Mouse (Mus musculus): ENCODE measurements around the gene Etv6. TPM values are rescaled to one million over a fixed set of nuclear protein-coding genes. Genes with fewer than 3 reads are reported as not detected.

The Etv6 gene
- polyA plus RNA-seq, 1 experiment from 2014 or later = 23.5 TPM

DNA sequence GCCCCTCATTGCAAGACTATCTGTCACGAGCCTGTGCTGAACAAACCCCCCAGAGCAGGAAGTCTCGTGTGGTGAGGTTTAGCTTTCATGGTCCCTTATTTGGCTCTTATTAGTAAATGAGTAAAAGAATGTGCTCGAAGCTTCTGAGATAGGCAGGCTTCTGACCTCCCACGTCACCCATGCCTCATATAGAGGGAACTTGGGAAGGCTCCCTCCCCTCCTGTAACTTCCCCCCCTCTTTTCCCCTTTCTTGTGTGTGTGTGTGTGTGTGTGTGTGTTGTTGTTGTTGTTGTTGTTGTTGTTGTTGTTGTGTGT, 54.8 kb downstream of the Etv6 start:
- peak; percentile 75 for DNase-seq (ENCODE audit: low read depth, low spot score)

DNA sequence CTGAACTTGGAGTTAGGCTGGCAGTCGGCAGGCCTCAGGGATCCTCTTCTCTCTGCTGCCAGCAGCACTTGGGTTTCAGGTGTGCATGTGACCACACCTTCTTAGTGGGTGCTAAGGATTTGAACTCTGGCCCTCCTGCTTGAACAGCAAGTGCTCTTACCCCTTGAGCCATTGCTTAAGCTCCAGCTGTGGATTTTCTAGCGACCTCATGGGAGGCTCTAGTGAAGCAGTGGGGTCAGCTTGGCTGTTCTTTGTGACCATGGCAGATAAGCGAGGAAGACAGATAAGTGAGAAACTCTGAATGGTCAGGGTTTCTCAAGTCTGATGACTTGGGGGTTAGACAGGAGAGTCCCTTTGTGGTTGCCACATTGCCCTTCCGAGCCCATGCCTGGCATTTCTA, 55.4 kb downstream of the Etv6 start:
- in situ Hi-C loops (cut with MboI; ENCODE audit: low pct_unique_long_range_greater_than_20kb) = no loop called here
- H3K27me3 ChIP-seq = no peaks in the 10 kb centered on the region
- DNase-seq (ENCODE audit: low read depth, low spot score) = no peak
- CTCF ChIA-PET = no interaction called here
- TF ChIP-seq CTCF (IDR thresholded peaks at IDR 0.05) = no peak
- ATAC-seq = no peak
- POLR2A ChIA-PET = no interaction called here

More for the DNA sequence above, 54.8 kb downstream of the Etv6 start:
- TF ChIP-seq CTCF (IDR thresholded peaks at IDR 0.05) = no peak
- ChIA-PET POLR2A (no interaction called here), CTCF (no interaction called here)
- ATAC-seq = peak; percentile 88
- no peaks in the 10 kb centered on the region for H3K27me3 ChIP-seq
- in situ Hi-C loops (cut with MboI; ENCODE audit: low pct_unique_long_range_greater_than_20kb) = no loop called here

DNA sequence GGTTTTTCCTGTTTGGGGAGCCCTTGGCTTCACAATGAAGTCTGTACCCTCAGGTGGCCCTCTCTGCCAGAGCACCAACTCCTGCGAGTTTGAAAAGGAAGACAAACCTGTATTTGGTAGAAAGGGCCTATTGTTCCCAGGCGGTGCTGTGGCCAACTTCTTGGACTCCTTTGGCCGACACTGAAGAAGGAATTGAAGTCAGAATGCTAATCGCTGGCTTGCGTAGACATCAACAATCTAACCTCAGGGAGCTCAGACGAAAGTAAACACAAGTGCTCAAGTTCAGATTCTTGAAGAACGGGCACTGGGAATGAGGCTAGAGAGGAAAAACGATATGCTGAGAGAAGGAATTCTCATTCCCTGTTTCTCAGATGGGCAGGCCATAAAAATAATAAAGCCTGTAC, 55.9 kb downstream of the Etv6 start:
- no peak for DNase-seq (ENCODE audit: low read depth, low spot score)
- ATAC-seq = no peak
- no peaks in the 10 kb centered on the region for H3K27me3 ChIP-seq
- POLR2A ChIA-PET = no interaction called here
- TF ChIP-seq CTCF (IDR thresholded peaks at IDR 0.05) = no peak
- in situ Hi-C loops (cut with MboI; ENCODE audit: low pct_unique_long_range_greater_than_20kb) = no loop called here
- CTCF ChIA-PET = no interaction called here

DNA sequence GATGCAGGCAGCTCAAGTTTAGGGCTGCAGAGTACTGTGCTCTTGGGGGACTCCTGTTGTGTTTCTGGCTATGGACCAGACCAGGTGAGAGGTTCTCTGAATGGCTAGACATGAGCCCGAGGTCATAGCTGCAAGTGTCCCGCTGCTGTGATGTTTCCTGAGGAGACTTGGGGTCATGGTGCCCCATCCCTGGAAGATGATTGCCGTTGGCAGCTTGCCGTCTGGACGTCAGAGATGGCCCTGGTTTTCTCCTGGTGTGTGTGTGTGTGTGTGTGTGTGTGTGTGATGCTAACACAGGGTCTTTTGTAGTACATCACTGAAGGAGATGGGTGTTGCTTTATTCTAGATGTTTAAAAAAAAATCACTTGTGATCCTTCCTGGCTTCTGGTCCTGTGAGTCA, 58.6 kb downstream of the Etv6 start:
- CTCF ChIA-PET = no interaction called here

DNA sequence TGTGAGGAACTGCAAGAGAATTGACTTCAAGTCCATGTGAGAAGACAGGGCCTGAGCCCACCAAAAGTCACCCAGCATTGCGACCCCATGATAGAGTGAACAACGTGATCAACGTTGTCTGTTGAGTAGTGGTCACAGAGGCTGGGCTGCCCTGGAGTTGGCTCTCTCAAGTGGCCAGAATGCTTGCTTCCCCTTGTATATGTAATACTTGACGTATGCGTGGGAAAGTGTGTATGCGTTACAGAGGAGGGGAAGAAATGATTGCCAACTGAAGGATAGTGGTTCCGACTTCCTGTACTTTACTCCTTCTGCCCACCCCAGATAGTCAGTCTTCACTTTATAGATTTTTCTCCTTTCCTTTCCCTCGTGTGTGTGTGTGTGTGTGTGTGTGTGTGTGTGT, 59.1 kb downstream of the Etv6 start:
- H3K27me3 ChIP-seq = no peaks in the 10 kb centered on the region
- in situ Hi-C loops (cut with MboI; ENCODE audit: low pct_unique_long_range_greater_than_20kb) = no loop called here
- DNase-seq (ENCODE audit: low read depth, low spot score) (no peak), ATAC-seq (no peak)
- CTCF ChIA-PET = no interaction called here
- POLR2A ChIA-PET = no interaction called here
- no peak for TF ChIP-seq CTCF (IDR thresholded peaks at IDR 0.05)

More for the DNA sequence above, 58.6 kb downstream of the Etv6 start:
- ATAC-seq = no peak
- no peak for TF ChIP-seq CTCF (IDR thresholded peaks at IDR 0.05)
- POLR2A ChIA-PET = no interaction called here
- H3K27me3 ChIP-seq = no peaks in the 10 kb centered on the region
- in situ Hi-C loops (cut with MboI; ENCODE audit: low pct_unique_long_range_greater_than_20kb) = no loop called here
- no peak for DNase-seq (ENCODE audit: low read depth, low spot score)

DNA sequence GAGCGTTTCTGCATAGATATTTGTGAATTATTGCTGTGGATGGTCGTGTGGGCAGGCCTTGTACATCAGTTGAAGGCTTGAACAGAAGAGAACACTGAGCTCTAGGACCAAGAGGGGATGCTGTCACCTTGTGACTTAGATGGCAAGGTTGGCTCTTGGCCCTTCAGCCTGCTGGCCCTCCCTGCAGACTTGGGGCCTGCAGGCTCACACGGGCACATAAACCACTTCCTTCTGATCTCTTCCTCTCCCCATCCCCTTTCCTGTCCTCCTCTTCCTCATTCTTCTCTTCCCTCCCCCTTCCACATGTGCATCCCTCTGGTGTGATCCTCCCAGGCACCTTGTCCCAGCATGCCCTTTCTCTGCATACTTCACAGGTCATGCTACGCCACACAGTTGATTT, 60.1 kb downstream of the Etv6 start:
- ATAC-seq (no peak), DNase-seq (ENCODE audit: low read depth, low spot score) (no peak)
- ChIA-PET POLR2A (no interaction called here), CTCF (no interaction called here)
- in situ Hi-C loops (cut with MboI; ENCODE audit: low pct_unique_long_range_greater_than_20kb) = no loop called here
- H3K27me3 ChIP-seq = no peaks in the 10 kb centered on the region
- no peak for TF ChIP-seq CTCF (IDR thresholded peaks at IDR 0.05)

DNA sequence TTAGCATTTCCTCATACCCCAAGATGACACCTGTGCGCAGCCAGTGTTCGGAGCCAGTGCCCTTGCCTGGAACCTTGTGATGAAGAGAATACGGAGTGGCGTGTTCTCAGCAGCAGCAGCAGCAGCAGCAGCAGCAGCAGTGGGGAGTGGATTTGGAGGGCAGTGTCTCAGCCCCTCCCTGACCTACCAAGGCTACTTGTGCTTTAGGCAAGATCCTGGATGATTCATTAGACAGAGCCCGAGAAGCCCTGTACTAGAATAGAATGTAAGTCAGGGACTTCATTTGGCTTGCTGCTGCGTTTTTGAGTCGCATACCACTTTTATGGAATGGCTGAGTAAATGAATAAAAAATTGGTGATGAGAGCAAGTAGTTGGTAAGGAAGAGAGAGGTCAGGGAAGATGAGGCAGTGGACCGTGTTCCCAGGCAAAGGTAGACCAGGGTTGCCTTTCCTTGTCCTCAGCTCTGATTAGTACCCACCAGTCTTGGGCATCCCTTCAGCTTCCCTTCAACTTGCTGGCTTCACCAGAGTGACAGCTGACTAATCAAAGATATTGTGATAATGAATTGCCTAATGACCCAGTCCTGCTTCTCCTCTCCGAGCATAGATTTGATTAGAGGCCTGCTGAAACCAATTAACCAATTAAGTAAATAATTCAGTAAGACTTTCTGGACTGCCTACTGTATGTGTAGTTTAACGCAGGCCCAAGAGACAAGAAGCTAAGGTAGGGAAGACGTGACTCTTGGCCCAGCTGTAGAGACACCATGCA, 64.7 kb downstream of the Etv6 start:
- CTCF ChIA-PET = no interaction called here
- no peak for ATAC-seq
- no peaks in the 10 kb centered on the region for H3K27me3 ChIP-seq
- in situ Hi-C loops (cut with MboI; ENCODE audit: low pct_unique_long_range_greater_than_20kb) = no loop called here
- DNase-seq (ENCODE audit: low read depth, low spot score) = no peak
- POLR2A ChIA-PET = no interaction called here
- no peak for TF ChIP-seq CTCF (IDR thresholded peaks at IDR 0.05)

DNA sequence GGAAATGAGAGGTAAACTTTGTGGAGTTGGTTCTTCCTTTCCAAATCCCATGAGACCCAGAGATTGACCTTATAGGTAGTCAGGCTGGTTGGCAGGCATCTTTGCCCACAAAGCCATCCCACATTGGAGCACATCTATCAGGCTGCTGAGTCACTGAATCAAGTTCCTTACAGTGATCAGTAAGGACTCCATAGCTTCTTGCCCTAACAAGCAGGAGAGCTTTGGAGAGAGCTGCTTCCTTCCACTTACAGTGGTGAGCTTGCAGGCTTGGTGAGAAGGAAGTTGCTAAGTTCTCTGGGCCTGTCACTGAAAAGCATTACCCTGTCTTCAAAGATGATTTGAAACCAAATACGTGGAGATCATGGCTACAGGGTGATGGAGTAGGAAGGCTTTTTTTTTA, 66.9 kb downstream of the Etv6 start:
- DNase-seq (ENCODE audit: low read depth, low spot score) (no peak), ATAC-seq (no peak)
- in situ Hi-C loops (cut with MboI; ENCODE audit: low pct_unique_long_range_greater_than_20kb) = no loop called here
- no peak for TF ChIP-seq CTCF (IDR thresholded peaks at IDR 0.05)
- CTCF ChIA-PET = interaction anchor here (1.2 kb wide), 1 partner anchor 15 kb away, joined by 4 read pairs; no protein-coding TSS in a partner anchor
- POLR2A ChIA-PET = no interaction called here
- H3K27me3 ChIP-seq = no peaks in the 10 kb centered on the region

DNA sequence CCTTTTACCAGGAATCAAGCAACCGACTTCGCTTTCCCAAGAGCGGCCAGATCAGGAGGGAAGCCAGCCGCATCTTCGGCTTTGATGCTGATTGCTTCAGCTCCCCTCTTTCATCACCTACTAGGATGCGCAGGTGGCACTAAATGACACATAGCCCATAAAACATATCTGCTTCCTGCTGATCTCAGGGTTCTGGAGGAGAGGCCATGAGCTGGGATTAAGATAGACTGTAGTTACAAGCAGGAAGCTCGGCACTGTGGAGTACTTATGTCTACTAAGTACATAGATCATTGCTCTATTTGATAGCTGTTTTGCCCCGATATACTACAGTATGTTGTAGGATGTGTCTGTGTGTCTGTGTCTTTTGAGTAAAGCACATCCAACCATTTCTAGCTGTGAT, 68.0 kb downstream of the Etv6 start:
- no peaks in the 10 kb centered on the region for H3K27me3 ChIP-seq
- in situ Hi-C loops (cut with MboI; ENCODE audit: low pct_unique_long_range_greater_than_20kb) = no loop called here
- ChIA-PET POLR2A (no interaction called here), CTCF (no interaction called here)
- DNase-seq (ENCODE audit: low read depth, low spot score) (no peak), ATAC-seq (no peak)
- TF ChIP-seq CTCF (IDR thresholded peaks at IDR 0.05) = no peak

DNA sequence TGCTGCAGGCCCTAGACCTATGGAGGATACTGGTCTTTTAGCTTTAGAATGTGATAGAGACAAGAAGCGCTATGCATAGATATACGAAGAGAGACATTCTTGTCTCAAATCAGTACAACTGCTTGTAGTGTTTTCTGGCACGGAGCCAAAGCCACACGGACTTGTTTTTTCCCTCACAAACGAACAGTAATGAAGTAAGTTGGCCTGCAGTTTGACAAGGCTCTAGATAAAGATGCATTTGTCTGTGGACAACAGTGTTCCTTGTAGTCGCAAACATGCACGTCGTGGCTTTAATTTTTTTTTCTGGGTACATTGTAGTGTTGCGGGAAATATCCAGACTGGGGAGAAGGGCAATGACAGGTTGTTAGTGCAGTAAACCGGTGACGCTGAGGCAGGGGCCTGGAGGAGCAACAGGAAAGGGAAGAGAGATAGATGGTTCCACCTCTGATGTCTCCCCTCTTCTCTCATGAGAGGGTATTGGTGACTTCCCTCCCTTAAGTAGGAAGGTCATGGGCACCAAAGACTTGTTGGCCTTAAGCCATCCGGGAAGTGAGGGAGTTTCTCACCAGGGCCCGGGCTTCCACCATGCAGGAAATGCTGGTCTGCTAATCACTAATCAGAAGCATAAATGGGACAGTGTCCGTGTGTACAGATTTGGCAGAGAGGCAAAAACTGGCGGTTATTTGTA, 70.2 kb downstream of the Etv6 start:
- ChIA-PET CTCF (no interaction called here), POLR2A (no interaction called here)
- DNase-seq (ENCODE audit: low read depth, low spot score) = no peak
- TF ChIP-seq CTCF (IDR thresholded peaks at IDR 0.05) = no peak
- in situ Hi-C loops (cut with MboI; ENCODE audit: low pct_unique_long_range_greater_than_20kb) = no loop called here
- no peak for ATAC-seq
- no peaks in the 10 kb centered on the region for H3K27me3 ChIP-seq

DNA sequence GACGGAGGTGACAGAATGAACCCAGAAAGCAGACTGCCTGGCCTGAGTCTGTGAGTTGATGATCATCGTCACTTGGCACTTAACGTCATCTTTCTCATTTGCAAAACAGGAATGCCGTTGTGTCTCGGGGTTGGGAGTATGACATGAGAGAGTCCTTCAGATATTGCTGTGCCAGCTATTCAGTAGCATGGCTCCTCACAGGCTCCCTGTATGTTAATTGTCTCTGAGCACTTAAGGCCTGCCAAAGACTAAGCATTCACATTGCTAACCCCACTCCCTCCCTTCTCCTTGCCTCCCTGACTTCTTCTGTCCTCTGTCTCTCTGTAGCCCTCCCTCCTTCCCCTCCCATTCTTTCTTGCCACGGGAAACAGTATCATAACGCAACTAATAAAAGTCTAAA, 72.2 kb downstream of the Etv6 start:
- no peak for ATAC-seq
- in situ Hi-C loops (cut with MboI; ENCODE audit: low pct_unique_long_range_greater_than_20kb) = no loop called here
- ChIA-PET POLR2A (no interaction called here), CTCF (no interaction called here)
- DNase-seq (ENCODE audit: low read depth, low spot score) = no peak
- no peak for TF ChIP-seq CTCF (IDR thresholded peaks at IDR 0.05)
- H3K27me3 ChIP-seq = no peaks in the 10 kb centered on the region

DNA sequence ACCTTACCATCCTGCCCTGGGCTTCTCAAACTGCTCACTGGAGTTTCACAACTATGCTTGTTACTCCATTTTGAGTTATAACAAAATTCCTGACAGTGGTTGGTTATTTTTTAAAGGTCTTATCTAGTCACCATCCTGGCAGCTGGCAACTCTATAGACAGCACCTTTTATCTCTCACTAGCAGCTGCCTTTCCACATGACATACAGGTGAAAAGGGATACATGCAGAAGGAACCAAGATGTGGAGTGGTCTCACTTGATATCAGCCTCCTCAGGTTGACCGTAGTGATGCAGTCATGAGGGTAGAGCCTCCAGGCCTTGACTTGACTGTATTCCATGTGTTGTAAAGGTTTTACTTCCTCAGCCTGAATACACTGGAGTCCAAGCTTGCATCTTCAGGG, 74.2 kb downstream of the Etv6 start:
- DNase-seq (ENCODE audit: low read depth, low spot score) (no peak), ATAC-seq (no peak)
- H3K27me3 ChIP-seq = no peaks in the 10 kb centered on the region
- ChIA-PET POLR2A (interaction anchor here (0.6 kb wide), 1 partner anchor 82 kb away, joined by 3 read pairs; no protein-coding TSS in a partner anchor), CTCF (no interaction called here)
- in situ Hi-C loops (cut with MboI; ENCODE audit: low pct_unique_long_range_greater_than_20kb) = no loop called here
- TF ChIP-seq CTCF (IDR thresholded peaks at IDR 0.05) = no peak

Measured in Patski (cell line).